Mouse (Mus musculus): ENCODE data around the gene Sept14. TPM values are rescaled to one million over a fixed set of nuclear protein-coding genes. Genes with fewer than 3 reads are reported as not detected.

The Sept14 gene
- polyA plus RNA-seq, 1 experiment, result not detected

- Histone ChIP-seq H3K27ac (ENCODE audit: insufficient read depth, low read length) (no peak overlapping the region), H3K36me3 (ENCODE audit: control insufficient read depth, insufficient read depth, low read length) (no peaks in the 10 kb centered on the region), H3K4me3 (ENCODE audit: extremely low read depth, insufficient read depth, insufficient read length) (no peak overlapping the region), H3K4me1 (ENCODE audit: control insufficient read depth, insufficient read depth, insufficient read length) (no peaks in the 10 kb centered on the region), H3K27me3 (ENCODE audit: control insufficient read depth, insufficient read depth, low read length) (no peaks in the 10 kb centered on the region)
- WGBS, result 62% methylated on average over 11 of the region's 11 CpGs
- no peak for DNase-seq (ENCODE audit: low read depth in 1 of 2, low spot score in 2 of 2)
- no peak for TF ChIP-seq POLR2A (IDR thresholded peaks at IDR 0.05; ENCODE audit: low read depth, low read length)
These were observed 21.0 kb upstream of the Sept14 start for GRCm38 (mm10) chr5:129729286-129729685.

DNA sequence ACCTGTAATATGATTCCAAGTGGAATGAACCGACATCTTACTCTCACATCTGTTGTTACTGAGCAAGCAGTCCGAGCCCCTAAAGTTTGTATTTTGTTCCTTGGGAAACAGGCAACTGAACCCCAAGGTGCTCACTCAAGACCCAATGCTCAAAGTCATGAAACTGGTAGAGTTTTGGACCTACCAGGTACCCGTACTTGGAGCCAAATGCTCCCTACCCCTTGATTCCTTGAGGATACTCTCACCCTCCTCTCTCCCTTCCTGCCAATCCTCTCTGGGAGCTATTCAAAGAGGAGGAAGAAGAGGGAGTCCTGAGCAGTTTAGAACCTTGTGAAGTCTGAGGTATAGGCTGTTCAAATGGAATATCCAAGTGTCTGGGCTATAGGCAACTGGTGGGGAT, 18.5 kb upstream of the Sept14 start:
- no peaks in the 10 kb centered on the region for H3K36me3 ChIP-seq (ENCODE audit: control insufficient read depth, insufficient read depth, low read length)
- TF ChIP-seq POLR2A (IDR thresholded peaks at IDR 0.05; ENCODE audit: low read depth, low read length) (no peak), CTCF (IDR thresholded peaks at IDR 0.05; ENCODE audit: extremely low read depth, insufficient read depth, insufficient read length, insufficient replicate concordance) (no peak)
- DNase-seq (ENCODE audit: low read depth in 1 of 2, low spot score in 2 of 2), result no peak
- peaks cover 3% of the 10 kb centered on the region; the same call in 1 of the 2 replicates for H3K4me1 ChIP-seq (ENCODE audit: control insufficient read depth, insufficient read depth, insufficient read length)
- H3K27me3 ChIP-seq (ENCODE audit: control insufficient read depth, insufficient read depth, low read length), result no peaks in the 10 kb centered on the region
- 96% methylated on average over 3 of the region's 3 CpGs for WGBS
- H3K27ac ChIP-seq (ENCODE audit: insufficient read depth, low read length), result no peak overlapping the region
- no peak overlapping the region for H3K4me3 ChIP-seq (ENCODE audit: extremely low read depth, insufficient read depth, insufficient read length)

- TF ChIP-seq POLR2A (IDR thresholded peaks at IDR 0.05; ENCODE audit: low read depth, low read length) (no peak), CTCF (IDR thresholded peaks at IDR 0.05; ENCODE audit: extremely low read depth, insufficient read depth, insufficient read length, insufficient replicate concordance) (no peak)
- 32% methylated on average over 7 of the region's 7 CpGs for WGBS
- no peaks in the 10 kb centered on the region for H3K36me3 ChIP-seq (ENCODE audit: control insufficient read depth, insufficient read depth, low read length)
- H3K27me3 ChIP-seq (ENCODE audit: control insufficient read depth, insufficient read depth, low read length), result no peaks in the 10 kb centered on the region
- peaks cover 3% of the 10 kb centered on the region; the same call in 1 of the 2 replicates for H3K4me1 ChIP-seq (ENCODE audit: control insufficient read depth, insufficient read depth, insufficient read length)
- H3K4me3 ChIP-seq (ENCODE audit: extremely low read depth, insufficient read depth, insufficient read length), result peak overlapping the region; percentile 73
- H3K27ac ChIP-seq (ENCODE audit: insufficient read depth, low read length), result peak overlapping the region; percentile 83; the same call in 1 of the 2 replicates
- no peak for DNase-seq (ENCODE audit: low read depth in 1 of 2, low spot score in 2 of 2)
These were observed 17.6 kb upstream of the Sept14 start for GRCm38 (mm10) chr5:129725774-129726392.

DNA sequence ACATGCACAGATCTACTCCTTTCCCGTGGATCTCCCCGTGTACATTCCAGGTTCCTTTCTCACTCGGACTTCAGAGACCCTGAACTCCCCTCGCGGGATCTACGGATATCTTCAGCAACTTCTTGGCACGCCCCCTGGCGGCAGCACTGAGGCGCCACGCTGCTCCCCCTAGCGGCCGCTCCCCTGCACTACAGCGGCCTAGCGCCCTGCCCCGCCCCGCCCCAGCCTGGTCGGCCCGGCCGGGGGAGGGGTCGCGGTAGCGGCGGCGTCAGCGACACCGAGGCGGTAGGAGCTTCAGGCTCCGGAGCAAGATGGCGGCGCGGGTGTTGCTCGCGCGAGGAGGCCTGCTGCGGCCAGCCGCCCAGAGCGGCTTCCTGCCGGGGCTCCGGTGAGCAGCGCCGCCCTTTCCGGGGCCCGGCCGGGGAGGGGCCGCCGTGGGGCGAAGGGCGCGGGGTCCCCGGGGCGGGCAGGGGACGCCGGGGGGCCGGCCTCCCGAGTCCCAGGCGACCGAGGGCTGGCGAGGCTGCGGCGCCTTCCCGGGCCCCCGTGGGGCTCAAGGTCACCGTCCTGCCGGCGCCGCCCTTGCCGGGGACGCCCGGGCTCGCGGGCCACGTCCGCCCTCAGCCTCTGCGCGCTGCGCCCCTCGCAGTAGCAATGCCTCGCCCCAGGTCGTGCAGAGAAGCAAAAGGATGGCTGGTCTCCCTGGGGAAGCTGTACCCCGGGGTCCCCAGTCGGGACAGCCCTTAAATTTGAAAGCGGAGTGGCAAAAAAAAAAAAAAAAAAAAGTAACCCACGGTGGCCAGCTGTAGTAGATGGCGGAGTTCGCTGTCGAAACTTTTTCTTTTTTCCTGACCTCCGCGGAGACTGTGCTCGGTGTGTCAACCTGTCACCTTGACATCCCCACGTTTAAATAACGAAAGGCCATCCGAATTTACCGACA, 16.8 kb upstream of the Sept14 start, which contains the start of gene Nipsnap2:
TSS of gene Nipsnap2 (plus strand) at position 230 of the 940 bp plus-strand sequence.
- H3K27ac ChIP-seq (ENCODE audit: insufficient read depth, low read length), result peak within 1 kb of the TSS; percentile 83
- H3K4me3 ChIP-seq (ENCODE audit: extremely low read depth, insufficient read depth, insufficient read length), result peak within 1 kb of the TSS; percentile 73
- WGBS, result under 1% methylated on average over 93 of the region's 93 CpGs
- peaks cover 3% of the 10 kb centered on the region; the same call in 1 of the 2 replicates for H3K4me1 ChIP-seq (ENCODE audit: control insufficient read depth, insufficient read depth, insufficient read length)
- TF ChIP-seq POLR2A (IDR thresholded peaks at IDR 0.05; ENCODE audit: low read depth, low read length), result peak; percentile 27; the same call in 1 of the 2 replicates
- TF ChIP-seq CTCF (IDR thresholded peaks at IDR 0.05; ENCODE audit: extremely low read depth, insufficient read depth, insufficient read length, insufficient replicate concordance), result peak; percentile 100
- peak; percentile 70 to 85 for DNase-seq (ENCODE audit: low read depth in 1 of 2, low spot score in 2 of 2)
- no peaks in the 10 kb centered on the region for H3K27me3 ChIP-seq (ENCODE audit: control insufficient read depth, insufficient read depth, low read length)
- no peaks in the 10 kb centered on the region for H3K36me3 ChIP-seq (ENCODE audit: control insufficient read depth, insufficient read depth, low read length)

- Histone ChIP-seq H3K4me1 (ENCODE audit: control insufficient read depth, insufficient read depth, insufficient read length) (peaks cover 3% of the 10 kb centered on the region; the same call in 1 of the 2 replicates), H3K4me3 (ENCODE audit: extremely low read depth, insufficient read depth, insufficient read length) (peak overlapping the region; percentile 73), H3K27me3 (ENCODE audit: control insufficient read depth, insufficient read depth, low read length) (no peaks in the 10 kb centered on the region), H3K27ac (ENCODE audit: insufficient read depth, low read length) (peak overlapping the region; percentile 83; the same call in 1 of the 2 replicates), H3K36me3 (ENCODE audit: control insufficient read depth, insufficient read depth, low read length) (0 out of 2 replicates have a peak, but pooled peaks cover under 1% of the 10 kb centered on the region)
- 30% methylated on average over 4 of the region's 4 CpGs for WGBS
- DNase-seq (ENCODE audit: low read depth in 1 of 2, low spot score in 2 of 2), result no peak
- TF ChIP-seq POLR2A (IDR thresholded peaks at IDR 0.05; ENCODE audit: low read depth, low read length) (no peak), CTCF (IDR thresholded peaks at IDR 0.05; ENCODE audit: extremely low read depth, insufficient read depth, insufficient read length, insufficient replicate concordance) (no peak)
These were observed 16.0 kb upstream of the Sept14 start for GRCm38 (mm10) chr5:129724268-129724667.

GRCm38 (mm10) chr5:129720176-129720575, 11.9 kb upstream of the Sept14 start:
- Histone ChIP-seq H3K4me1 (ENCODE audit: control insufficient read depth, insufficient read depth, insufficient read length) (peaks cover 3% of the 10 kb centered on the region; the same call in 1 of the 2 replicates), H3K36me3 (ENCODE audit: control insufficient read depth, insufficient read depth, low read length) (peaks cover 12% of the 10 kb centered on the region), H3K4me3 (ENCODE audit: extremely low read depth, insufficient read depth, insufficient read length) (no peak overlapping the region), H3K27me3 (ENCODE audit: control insufficient read depth, insufficient read depth, low read length) (no peaks in the 10 kb centered on the region), H3K27ac (ENCODE audit: insufficient read depth, low read length) (no peak overlapping the region)
- DNase-seq (ENCODE audit: low read depth in 1 of 2, low spot score in 2 of 2), result no peak
- 93% methylated on average over 3 of the region's 3 CpGs for WGBS
- TF ChIP-seq POLR2A (IDR thresholded peaks at IDR 0.05; ENCODE audit: low read depth, low read length) (no peak), CTCF (IDR thresholded peaks at IDR 0.05; ENCODE audit: extremely low read depth, insufficient read depth, insufficient read length, insufficient replicate concordance) (no peak)
